Mouse (Mus musculus) liver (tissue): ENCODE results near the gene Zfp280b.
"Not testable (repeated sequence)": the region's sequence is repeated elsewhere in the genome, so short reads cannot be mapped to it uniquely, and the experiment has no call there.

Experiments
- DNase-seq: peaks from one replicate; pipeline ENCODE4 v3.0.0-alpha.2; 2020; ENCODE audit warnings: mixed read lengths

Gene Zfp280b

DNA sequence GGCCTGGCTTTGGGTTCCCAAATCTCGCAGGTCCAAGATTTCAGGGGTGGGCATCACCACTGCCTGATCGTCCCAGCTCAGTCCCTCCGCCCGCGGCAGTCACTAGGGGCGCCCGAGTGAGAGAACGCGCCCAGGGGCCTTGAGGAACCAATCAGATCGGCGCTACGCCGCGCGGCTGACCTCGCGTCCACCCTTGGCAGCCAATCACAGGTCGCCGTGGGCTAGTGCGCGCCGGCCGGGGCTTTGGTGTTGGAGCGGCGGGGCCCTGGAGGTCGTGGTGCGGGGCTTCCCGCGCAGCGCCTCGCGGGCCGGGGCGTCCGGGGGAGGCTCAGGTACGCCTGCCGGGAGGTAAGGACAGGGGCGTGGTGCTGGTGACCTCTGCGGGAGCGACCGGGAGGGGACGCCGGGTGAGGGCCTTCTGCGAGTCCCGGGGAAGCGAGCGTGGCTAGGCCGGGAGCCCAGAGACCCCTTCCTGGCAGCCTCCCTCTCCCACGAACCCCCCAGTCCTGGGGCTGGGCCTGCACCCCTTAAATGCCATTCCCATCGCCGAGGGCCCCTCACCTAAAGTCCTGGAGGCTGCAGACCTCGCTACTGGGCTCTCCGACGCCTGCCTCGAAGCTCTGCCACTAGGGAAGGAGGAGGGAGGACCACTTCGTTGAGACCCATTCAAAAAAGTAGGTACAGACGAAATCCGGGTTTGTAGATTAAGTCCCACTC lies at the start of gene Zfp280b:
Zfp280b (plus strand) TSS at position 249 of the 717 bp plus-strand sequence.
- DNase-seq, result peak; percentile 96

GRCm38 (mm10) chr10:75990430-75991042 lies 41.9 kb upstream of the Zfp280b start:
- no peak for DNase-seq

DNA sequence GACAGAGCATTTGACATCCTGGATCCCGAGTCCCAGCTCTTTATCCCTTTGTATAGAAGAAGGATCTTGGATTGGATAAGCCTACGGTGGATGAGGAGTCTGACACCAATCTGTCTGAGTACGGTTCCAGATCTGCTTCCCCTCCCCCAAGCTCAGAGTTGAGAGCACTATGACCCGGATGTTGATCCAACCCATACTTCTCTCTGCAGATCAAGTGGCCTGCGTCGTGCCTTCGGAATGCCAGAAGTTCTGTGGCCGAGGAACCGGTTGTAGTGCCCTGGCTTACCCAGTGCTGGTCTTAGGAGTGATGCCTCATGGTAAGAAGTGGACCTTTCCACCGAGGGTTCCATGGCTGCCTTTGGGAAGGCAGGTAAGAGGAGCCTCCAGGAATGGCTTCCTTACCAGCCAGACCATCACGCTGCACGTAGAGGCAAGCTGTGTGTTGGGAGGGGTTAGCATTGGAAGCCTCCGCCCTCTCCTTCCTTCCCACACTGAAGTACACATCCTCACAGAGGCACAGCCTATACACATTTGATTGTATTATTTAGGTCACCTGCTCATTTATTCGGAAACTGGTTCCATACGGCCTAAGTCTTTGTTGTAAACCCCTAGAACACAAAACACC lies 38.7 kb upstream of the Zfp280b start:
- no peak for DNase-seq

GRCm38 (mm10) chr10:75994531-75995210 lies 37.8 kb upstream of the Zfp280b start:
- not testable (repeated sequence) for DNase-seq

GRCm38 (mm10) chr10:75995463-75995862 lies 37.0 kb upstream of the Zfp280b start:
- DNase-seq, result no peak

GRCm38 (mm10) chr10:75996315-75996714 lies 36.1 kb upstream of the Zfp280b start:
- DNase-seq, result no peak

GRCm38 (mm10) chr10:76001160-76001559 lies 31.3 kb upstream of the Zfp280b start:
- DNase-seq, result no peak

DNA sequence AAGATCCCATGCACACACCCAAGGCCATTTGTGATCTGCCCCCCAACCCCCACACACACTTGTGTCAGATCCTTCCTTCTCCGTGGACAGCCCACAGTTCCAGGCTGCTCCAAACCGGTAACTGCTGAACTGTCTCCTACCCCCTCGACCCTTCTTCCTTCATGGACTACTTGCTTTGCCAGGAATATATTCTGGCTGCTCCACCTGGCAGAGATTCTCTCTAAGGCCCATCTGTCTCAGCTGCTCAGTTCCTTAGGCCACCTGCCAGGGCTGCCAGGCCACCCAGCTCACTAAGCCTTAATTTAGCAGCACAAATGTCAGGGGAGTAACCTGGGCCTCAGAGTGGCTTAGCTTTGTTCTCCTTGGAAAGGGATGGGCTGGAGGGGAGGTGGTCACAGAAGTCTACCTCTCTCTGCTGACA lies 30.3 kb upstream of the Zfp280b start:
- DNase-seq, result no peak

- DNase-seq, result no peak
Measured at GRCm38 (mm10) chr10:76002615-76003014, 29.8 kb upstream of the Zfp280b start.

DNA sequence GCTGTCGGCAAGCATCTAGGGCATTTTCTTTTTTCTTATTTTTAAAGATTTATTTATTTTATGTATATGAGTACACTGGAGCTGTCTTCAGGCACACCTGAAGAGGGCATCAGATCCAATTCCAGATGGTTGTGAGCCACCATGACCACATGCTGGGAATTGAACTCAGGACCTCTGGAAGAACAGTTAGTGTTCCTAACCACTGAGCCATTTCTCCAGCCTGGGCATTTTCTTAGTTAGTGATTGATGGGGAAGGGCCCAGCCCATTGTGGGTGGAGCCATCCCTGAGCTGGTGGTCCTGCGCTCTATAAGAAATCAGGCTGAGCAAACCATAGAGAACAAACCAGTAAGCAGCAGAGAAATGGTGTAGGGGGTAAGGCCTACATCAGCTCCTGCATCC lies 29.2 kb upstream of the Zfp280b start:
- DNase-seq, result no peak

GRCm38 (mm10) chr10:76006385-76006784 lies 26.1 kb upstream of the Zfp280b start:
- no peak for DNase-seq

- no peak for DNase-seq
Measured at GRCm38 (mm10) chr10:76009812-76010211, 22.6 kb upstream of the Zfp280b start.

DNA sequence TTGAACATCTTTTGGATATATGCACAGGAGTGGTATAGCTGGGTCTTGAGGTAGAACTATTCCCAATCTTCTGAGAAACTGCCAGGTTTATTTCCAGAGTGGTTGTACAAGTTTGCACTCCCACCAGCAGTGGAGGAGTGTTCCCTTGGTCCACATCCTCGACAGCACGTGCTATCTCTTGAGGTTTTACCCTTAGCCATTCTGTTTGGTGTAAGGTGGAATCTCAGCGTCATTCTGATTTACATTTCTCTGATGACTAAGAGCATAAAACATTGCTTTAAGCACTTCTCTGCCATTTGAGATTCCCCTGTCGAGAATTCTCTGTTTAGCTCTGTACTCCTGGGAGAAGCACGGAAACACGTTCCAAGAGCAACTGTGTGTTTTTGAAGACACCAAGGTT lies 19.5 kb upstream of the Zfp280b start:
- no peak for DNase-seq

DNA sequence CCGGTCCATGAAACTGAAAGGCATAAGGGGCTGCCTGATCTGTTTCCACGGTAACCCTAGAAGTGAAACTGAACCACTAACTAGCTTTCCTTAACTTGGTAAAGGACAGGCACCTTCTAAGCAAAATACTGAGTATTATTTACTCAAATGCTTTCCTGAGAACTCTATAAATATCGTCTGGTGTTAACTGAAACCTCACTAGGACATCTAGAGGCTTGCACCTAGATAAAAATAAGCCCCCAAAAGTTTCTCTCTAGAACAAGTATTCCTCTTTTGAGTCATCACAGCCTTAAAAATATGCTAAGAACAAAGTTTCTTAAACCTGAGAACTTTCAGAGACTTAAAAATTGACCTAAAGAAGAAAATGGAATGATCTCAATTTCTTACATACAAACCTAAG lies 15.6 kb upstream of the Zfp280b start:
- DNase-seq, result no peak

DNA sequence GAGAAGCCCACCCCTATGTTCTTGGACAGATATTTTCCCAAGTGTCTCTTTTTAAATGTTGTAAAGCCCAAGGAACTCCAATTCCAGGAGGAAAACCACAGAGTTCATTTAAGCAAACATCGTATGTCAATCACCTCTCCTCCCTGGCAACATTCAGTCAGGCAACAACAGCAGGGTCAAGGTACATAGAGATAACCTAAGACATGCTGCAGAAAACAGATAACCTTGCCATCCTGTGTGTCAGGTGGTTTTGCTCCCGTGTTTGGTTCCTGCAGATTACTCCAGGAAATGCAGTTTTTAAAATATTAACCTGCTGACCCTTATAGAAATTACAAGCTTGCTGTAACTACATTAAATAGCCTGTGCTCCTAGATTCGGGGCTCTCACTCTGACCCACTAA lies 10.7 kb upstream of the Zfp280b start:
- DNase-seq, result no peak

DNA sequence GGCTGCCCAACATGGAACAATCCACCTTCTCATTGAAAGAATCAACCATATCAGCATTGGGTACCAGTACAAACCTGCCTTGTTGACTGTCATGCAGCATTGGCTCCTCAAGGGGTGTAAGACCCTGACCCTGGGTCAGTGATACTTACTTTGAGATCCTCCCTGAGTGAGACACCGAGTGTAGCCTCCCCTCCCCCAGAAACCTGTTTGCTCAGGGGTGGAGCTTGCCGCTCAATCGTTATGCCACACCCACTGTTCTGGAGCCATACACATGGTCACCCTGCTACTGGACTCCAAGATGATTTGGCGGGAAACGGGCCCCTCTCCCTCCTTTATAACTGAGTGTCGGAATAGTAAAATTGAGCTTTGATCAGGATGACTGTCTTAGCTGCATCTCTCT lies 8.5 kb upstream of the Zfp280b start:
- no peak for DNase-seq

GRCm38 (mm10) chr10:76025470-76026190 lies 6.8 kb upstream of the Zfp280b start:
- no peak for DNase-seq

DNA sequence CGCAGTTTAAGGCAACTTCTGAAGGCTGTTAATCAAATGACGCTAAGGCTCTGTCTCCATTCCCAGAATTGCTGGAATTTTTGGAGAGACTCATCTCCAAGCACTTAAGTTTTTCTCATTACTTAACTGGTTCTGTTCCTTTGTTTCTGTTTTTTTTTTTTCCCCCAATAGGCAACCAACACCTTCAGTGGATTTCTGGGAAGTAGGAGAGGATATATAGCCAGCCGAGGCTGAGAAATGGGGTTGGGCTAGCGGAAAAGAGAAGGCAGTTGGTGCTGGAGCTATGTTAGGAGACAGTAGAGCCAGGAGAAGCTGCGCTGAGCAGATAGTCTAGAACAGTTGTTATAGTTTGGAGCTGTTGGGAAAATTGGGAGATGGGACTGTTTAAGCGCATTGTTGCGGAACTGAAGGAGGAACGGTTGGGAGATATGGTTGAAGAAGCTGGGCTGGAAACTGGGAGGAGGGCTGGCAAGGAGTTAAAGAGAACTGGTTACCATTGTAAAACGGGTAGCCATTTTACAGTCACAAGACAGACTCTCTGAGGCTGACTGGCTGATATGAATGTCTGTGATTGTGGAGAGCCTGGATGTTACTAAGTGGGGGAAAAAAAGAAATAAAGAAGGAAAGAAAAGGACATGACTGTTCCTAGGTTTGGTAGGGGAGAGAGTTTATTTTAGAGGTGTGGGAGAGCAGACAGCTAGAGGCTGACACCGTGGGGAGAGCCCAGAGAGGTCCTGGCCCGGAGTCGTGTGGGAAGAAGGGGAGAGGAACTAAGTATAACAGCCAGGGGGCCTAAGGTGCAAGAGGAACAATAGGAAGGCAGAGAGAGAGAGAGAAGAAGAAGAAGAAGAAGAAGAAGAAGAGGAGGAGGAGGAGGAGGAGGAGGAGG lies 5.1 kb upstream of the Zfp280b start:
- DNase-seq, result no peak

GRCm38 (mm10) chr10:76028016-76028366 lies 4.5 kb upstream of the Zfp280b start:
- DNase-seq, result no peak

DNA sequence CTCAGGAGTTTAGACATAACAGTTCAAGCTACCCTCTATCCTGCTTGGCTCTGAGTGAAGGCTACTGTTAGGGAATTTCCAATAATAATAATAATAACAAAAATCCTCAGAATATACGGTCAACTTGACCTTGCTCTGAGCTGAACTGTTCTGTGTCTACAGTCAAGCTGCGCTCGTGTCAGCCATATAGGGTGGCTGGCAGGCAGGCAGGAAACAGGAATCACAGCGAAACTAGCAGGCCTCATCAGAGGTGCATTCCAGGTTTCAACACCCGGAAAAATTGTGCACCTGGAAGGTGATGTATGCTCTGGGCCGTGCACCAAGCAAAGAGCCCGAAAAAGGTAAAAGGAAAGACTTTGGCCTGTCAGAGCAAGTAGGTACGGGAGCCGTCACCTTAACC lies 4.1 kb upstream of the Zfp280b start:
- DNase-seq, result no peak

DNA sequence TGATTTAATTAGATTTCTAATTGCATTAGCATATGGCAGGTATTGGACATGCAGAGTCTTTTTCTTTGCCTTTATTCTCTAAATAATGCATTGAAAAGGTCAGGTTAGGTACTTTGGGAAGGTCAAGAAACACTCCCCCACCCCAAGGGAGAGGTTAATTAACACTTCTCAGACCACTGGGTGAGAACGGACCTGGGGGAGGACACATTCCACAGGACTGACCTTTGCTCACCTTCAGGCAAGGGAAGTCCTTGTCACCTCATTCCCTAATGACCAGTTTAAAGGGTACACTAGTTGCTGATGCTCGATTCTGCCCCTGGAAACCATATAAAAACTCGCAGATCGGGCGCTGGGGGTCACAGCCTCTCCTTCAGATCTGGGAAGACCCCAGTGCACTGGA lies 3.2 kb upstream of the Zfp280b start:
- DNase-seq, result no peak

- DNase-seq, result peak; percentile 30
Measured at GRCm38 (mm10) chr10:76030496-76030895, 2.0 kb upstream of the Zfp280b start.
